Mouse (Mus musculus) embryo, embryonic 9.5 days (tissue): ENCODE data around the gene Colgalt1.
A peak's percentile ranks its signal among the peaks of the same experiment; 100 is the strongest.

Source experiments
- DNase-seq: peaks from one replicate; pipeline ENCODE4 v3.0.0-alpha.2; 2017; ENCODE audit errors: extremely low spot score

Gene Colgalt1

GRCm38 (mm10) chr8:71668220-71668975 lies 57.6 kb downstream of the Colgalt1 start:
- no peak for DNase-seq

GRCm38 (mm10) chr8:71670198-71670597 lies 59.4 kb downstream of the Colgalt1 start:
- DNase-seq, result no peak

- DNase-seq, result peak; percentile 76
These were observed 60.1 kb downstream of the Colgalt1 start for GRCm38 (mm10) chr8:71670621-71671548.

- DNase-seq, result peak; percentile 89
These were observed 60.8 kb downstream of the Colgalt1 start, which contains the start of gene Unc13a for GRCm38 (mm10) chr8:71671549-71671965. Gene Unc13a (minus strand): TSS chr8:71671757.

- DNase-seq, result no peak
These were observed 61.5 kb downstream of the Colgalt1 start for GRCm38 (mm10) chr8:71672168-71672735.

GRCm38 (mm10) chr8:71674071-71674470 lies 63.3 kb downstream of the Colgalt1 start:
- DNase-seq, result no peak
